Mouse (Mus musculus): Measurements from ENCODE around the gene Kirrel3. TPM values are rescaled to one million over a fixed set of nuclear protein-coding genes. Genes with fewer than 3 reads are reported as not detected.

Kirrel3 gene
- polyA plus RNA-seq, 1 experiment from 2014 or later, result 2.5 TPM

DNA sequence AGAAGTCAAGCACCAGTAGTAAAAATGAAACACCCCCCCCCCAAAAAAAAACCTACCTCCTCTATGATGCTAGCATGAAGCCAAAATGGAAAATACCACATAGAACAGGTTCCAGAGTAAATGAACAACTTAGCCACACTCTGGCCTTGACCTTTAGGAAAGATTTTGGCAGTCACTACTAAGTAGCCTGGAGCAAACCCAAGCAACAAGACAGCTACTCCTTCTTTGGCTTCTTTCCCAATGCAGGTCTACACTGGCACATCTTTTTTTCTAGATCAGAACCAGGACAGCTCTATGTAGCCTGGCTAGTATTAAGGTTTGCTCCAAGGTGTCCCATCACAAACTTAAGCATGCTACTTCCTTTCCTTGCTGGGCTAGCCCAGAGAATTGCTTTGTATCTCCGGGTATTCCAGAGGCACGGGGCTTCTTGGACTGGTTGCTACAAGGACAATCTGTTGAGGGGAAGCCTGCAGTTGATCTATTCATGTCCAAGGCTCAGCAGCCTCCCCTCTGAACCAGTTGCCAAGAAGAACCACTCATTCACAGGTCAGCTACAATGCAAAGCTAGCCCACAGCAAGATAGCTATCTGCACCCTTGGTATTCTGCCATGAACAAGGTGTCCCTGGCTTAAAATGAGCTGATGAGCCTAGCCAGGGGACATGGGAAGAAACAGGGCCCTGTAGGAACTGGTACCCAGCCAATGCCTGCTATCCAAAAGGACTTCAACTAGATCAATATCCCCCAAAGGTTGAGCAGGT, 573.1 kb downstream of the Kirrel3 start:
- ATAC-seq (replicated peaks; ENCODE audit: insufficient number of reproducible peaks, low FRiP score, low TSS enrichment, low read depth), result no peak
- Histone ChIP-seq H3K27me3 (ENCODE audit: control insufficient read depth, insufficient read depth, low read length) (no peaks in the 10 kb centered on the region), H3K27ac (replicated peaks; ENCODE audit: low read depth, low read length) (no peak overlapping the region), H3K4me3 (ENCODE audit: low read depth, low read length) (no peak overlapping the region), H3K9me3 (replicated peaks; ENCODE audit: control insufficient read depth, low read length) (no peaks in the 10 kb centered on the region), H3K9ac (replicated peaks; ENCODE audit: low read length) (no peak overlapping the region), H3K4me2 (ENCODE audit: low read depth, low read length) (no peak overlapping the region), H3K4me1 (ENCODE audit: control insufficient read depth, insufficient read depth, low read length) (no peaks in the 10 kb centered on the region), H3K36me3 (replicated peaks; ENCODE audit: control insufficient read depth, insufficient read depth, low read depth, low read length) (no peaks in the 10 kb centered on the region)
- DNase-seq (ENCODE audit: low spot score), result no peak
- 94% methylated on average over 2 of the region's 2 CpGs for WGBS

DNA sequence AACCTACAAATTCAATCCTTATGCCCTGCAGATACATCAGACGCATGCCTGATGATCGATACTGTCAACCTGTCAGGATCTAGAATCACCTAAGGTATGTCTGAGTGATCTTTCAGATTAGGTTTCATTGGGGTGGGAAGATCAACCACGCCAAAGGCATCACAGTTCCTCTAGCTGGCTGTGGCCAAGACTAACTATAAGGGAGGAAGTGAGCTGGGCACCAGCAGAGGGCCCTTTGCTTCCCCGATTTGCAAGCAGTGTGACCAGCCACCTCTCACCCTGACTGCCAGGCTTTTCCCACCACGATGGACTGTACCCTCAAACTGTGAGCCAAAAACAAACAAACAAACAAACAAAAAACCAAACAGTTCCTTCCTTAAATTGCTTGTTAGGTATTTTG, 574.2 kb downstream of the Kirrel3 start:
- DNase-seq (ENCODE audit: low spot score) (no peak), ATAC-seq (replicated peaks; ENCODE audit: insufficient number of reproducible peaks, low FRiP score, low TSS enrichment, low read depth) (no peak)
- no peaks in the 10 kb centered on the region for H3K4me1 ChIP-seq (ENCODE audit: control insufficient read depth, insufficient read depth, low read length)

GRCm38 (mm10) chr9:35061446-35061845, 575.8 kb downstream of the Kirrel3 start:
- no peak overlapping the region for H3K9ac ChIP-seq (replicated peaks; ENCODE audit: low read length)
- no peaks in the 10 kb centered on the region for H3K27me3 ChIP-seq (ENCODE audit: control insufficient read depth, insufficient read depth, low read length)
- no peaks in the 10 kb centered on the region for H3K9me3 ChIP-seq (replicated peaks; ENCODE audit: control insufficient read depth, low read length)
- no peaks in the 10 kb centered on the region for H3K4me1 ChIP-seq (ENCODE audit: control insufficient read depth, insufficient read depth, low read length)
- no peaks in the 10 kb centered on the region for H3K36me3 ChIP-seq (replicated peaks; ENCODE audit: control insufficient read depth, insufficient read depth, low read depth, low read length)
- DNase-seq (ENCODE audit: low spot score) (no peak), ATAC-seq (replicated peaks; ENCODE audit: insufficient number of reproducible peaks, low FRiP score, low TSS enrichment, low read depth) (no peak)
- H3K4me3 ChIP-seq (ENCODE audit: low read depth, low read length), result no peak overlapping the region
- H3K4me2 ChIP-seq (ENCODE audit: low read depth, low read length), result no peak overlapping the region
- H3K27ac ChIP-seq (replicated peaks; ENCODE audit: low read depth, low read length), result no peak overlapping the region
- WGBS, result 81% methylated on average over 2 of the region's 2 CpGs

More for the DNA sequence above, 574.2 kb downstream of the Kirrel3 start:
- H3K9ac ChIP-seq (replicated peaks; ENCODE audit: low read length), result no peak overlapping the region
- no peak overlapping the region for H3K27ac ChIP-seq (replicated peaks; ENCODE audit: low read depth, low read length)
- 91% methylated on average over 5 of the region's 5 CpGs for WGBS
- no peaks in the 10 kb centered on the region for H3K36me3 ChIP-seq (replicated peaks; ENCODE audit: control insufficient read depth, insufficient read depth, low read depth, low read length)
- no peaks in the 10 kb centered on the region for H3K27me3 ChIP-seq (ENCODE audit: control insufficient read depth, insufficient read depth, low read length)
- no peaks in the 10 kb centered on the region for H3K9me3 ChIP-seq (replicated peaks; ENCODE audit: control insufficient read depth, low read length)
- H3K4me3 ChIP-seq (ENCODE audit: low read depth, low read length), result no peak overlapping the region
- no peak overlapping the region for H3K4me2 ChIP-seq (ENCODE audit: low read depth, low read length)
